Mouse (Mus musculus) C2C12 (cell line): Measurements from ENCODE around the gene Zfp618.

Experiments used
- CTCF ChIP-seq: IDR thresholded peaks from one replicate; pipeline ENCODE4 v1.5.1; 2011; ENCODE audit not compliant: control insufficient read depth, insufficient read depth, insufficient read length
- MAX ChIP-seq: IDR thresholded peaks from one replicate; pipeline ENCODE4 v1.6.1; 2011; ENCODE audit warnings: mild to moderate bottlenecking, control low read depth
- MYOG ChIP-seq: IDR thresholded peaks from one replicate; pipeline ENCODE4 v1.6.1; 2011; ENCODE audit not compliant: control insufficient read depth, insufficient read length; ENCODE audit errors: extremely low read depth

- no peak for TF ChIP-seq MYOG
- TF ChIP-seq CTCF = no peak
- no peak for TF ChIP-seq MAX
Observed at GRCm38 (mm10) chr4:63071413-63072260, 106.3 kb downstream of the Zfp618 start.
